In genomic region chr7:89236592-89236991, GRCm38 (mm10) we compare ENCODE assay signal across 22 mouse cellular contexts.
"Had no signal": no experiment of that assay in that cellular context is flagged by ENCODE, and none has a peak within 500 bp of the region (broad histone marks: within the 10 kb centered on the region; RNA-seq: fewer than 3 reads in every experiment).

No protein-coding gene starts in this region.

- ATAC-seq: midbrain, embryonic 16.5 days had no signal

- H3K4me1 ChIP-seq: liver, embryonic 15.5 days; lung, embryonic 15.5 days; midbrain, embryonic 10.5 days; midbrain, embryonic 12.5 days; neural tube, embryonic 13.5 days; neural tube, embryonic 15.5 days had no signal

- H3K27ac ChIP-seq: liver, embryonic 13.5 days; liver, embryonic 15.5 days; lung, embryonic 15.5 days; midbrain, embryonic 10.5 days; midbrain, embryonic 12.5 days; neural tube, embryonic 13.5 days; neural tube, embryonic 15.5 days had no signal

- H3K4me3 ChIP-seq: liver, embryonic 13.5 days; liver, embryonic 15.5 days; lung, embryonic 15.5 days; midbrain, embryonic 10.5 days; midbrain, embryonic 12.5 days; myocyte; neural tube, embryonic 13.5 days; neural tube, embryonic 15.5 days had no signal

- DNase-seq: liver, embryonic 13.5 days; liver, postnatal 0 days; lung, adult 2 months; lung, postnatal 14 days; lung, postnatal 36 days; midbrain, embryonic 14.5 days; retina, postnatal 1 day; right cerebral cortex, adult 18-20 months; right cerebral cortex, postnatal 25 days; right cerebral cortex, postnatal 4 days; spleen, adult 18-20 months; thymus, adult 2 months; thymus, postnatal 25 days; thymus, postnatal 4 days had no signal
